Mouse (Mus musculus) heart, embryonic 12.5 days (tissue): ENCODE data around the gene Adamtsl1. TPM values are rescaled to one million over a fixed set of nuclear protein-coding genes. Genes with fewer than 3 reads are reported as not detected.

ENCODE experiments used
- ATAC-seq: fragments of 200-750 bp; cut with Nextera tagmentation; 2 replicates; pipeline ENCODE4 v1.8.0; 2017; ENCODE audit warnings: moderate TSS enrichment, moderate library complexity; ENCODE audit not compliant: insufficient number of reproducible peaks, low FRiP score
- H3K27ac ChIP-seq: fragments of 300-500 bp; sonication (generic); 2 replicates; pipeline ENCODE4 v1.5.1; 2016; ENCODE audit warnings: mild to moderate bottlenecking, moderate library complexity; ENCODE audit not compliant: poor library complexity, severe bottlenecking
- H3K27me3 ChIP-seq: fragments of 300-500 bp; sonication (generic); replicated peaks from 2 replicates; pipeline ENCODE4 v1.6.1; 2016; ENCODE audit warnings: mild to moderate bottlenecking, moderate library complexity
- H3K36me3 ChIP-seq: fragments of 300-500 bp; sonication (generic); 2 replicates; pipeline ENCODE4 v1.6.1; 2016; ENCODE audit warnings: mild to moderate bottlenecking, moderate library complexity
- H3K4me1 ChIP-seq: fragments of 300-500 bp; sonication (generic); replicated peaks from 2 replicates; pipeline ENCODE4 v1.6.1; 2016; ENCODE audit warnings: mild to moderate bottlenecking
- H3K4me2 ChIP-seq: fragments of 300-500 bp; sonication (generic); 2 replicates; pipeline ENCODE4 v1.6.1; 2016; ENCODE audit warnings: mild to moderate bottlenecking, moderate library complexity
- H3K4me3 ChIP-seq: fragments of 300-500 bp; sonication (generic); 2 replicates; pipeline ENCODE4 v1.5.1; 2016; ENCODE audit warnings: mild to moderate bottlenecking
- H3K9ac ChIP-seq: fragments of 300-500 bp; sonication (generic); 2 replicates; pipeline ENCODE4 v1.6.1; 2016; ENCODE audit warnings: mild to moderate bottlenecking, moderate library complexity
- H3K9me3 ChIP-seq: fragments of 300-500 bp; sonication (generic); replicated peaks from 2 replicates; pipeline ENCODE4 v1.6.1; 2016; ENCODE audit warnings: mild to moderate bottlenecking, moderate library complexity
- WGBS: fragments of 180-500 bp; shearing (Covaris S2); methylation state at CpG from one replicate; pipeline ENCODE4 v1.1.7; 2016; 5-methylcytosine and 5-hydroxymethylcytosine counted together
- polyA plus RNA-seq: library from polyadenylated mRNA; unstranded; fragments of >200 nt; fragmentation: Nextera tagmentation; extraction: Ambion mirVana; gene quantifications from 2 replicates; pipeline ENCODE4 v1.2.1, GENCODE M21; 2016

Gene Adamtsl1
- polyA plus RNA-seq, 1 experiment from 2014 or later, result 12.4 TPM

GRCm38 (mm10) chr4:85543221-85543620, 29.2 kb downstream of the Adamtsl1 start:
- no peak for ATAC-seq
- Histone ChIP-seq H3K36me3 (no peaks in the 10 kb centered on the region), H3K27me3 (no peaks in the 10 kb centered on the region), H3K9me3 (no peaks in the 10 kb centered on the region), H3K9ac (no peak overlapping the region), H3K4me1 (no peaks in the 10 kb centered on the region), H3K4me2 (no peak overlapping the region), H3K4me3 (no peak overlapping the region), H3K27ac (no peak overlapping the region)
- WGBS, result 77% methylated on average over 4 of the region's 4 CpGs

GRCm38 (mm10) chr4:85554696-85555095, 40.7 kb downstream of the Adamtsl1 start:
- ATAC-seq, result no peak
- 66% methylated on average over 3 of the region's 3 CpGs for WGBS
- no peak overlapping the region for H3K4me2 ChIP-seq
- H3K9me3 ChIP-seq, result no peaks in the 10 kb centered on the region
- no peaks in the 10 kb centered on the region for H3K36me3 ChIP-seq
- no peak overlapping the region for H3K27ac ChIP-seq
- no peaks in the 10 kb centered on the region for H3K27me3 ChIP-seq
- no peaks in the 10 kb centered on the region for H3K4me1 ChIP-seq
- no peak overlapping the region for H3K4me3 ChIP-seq
- no peak overlapping the region for H3K9ac ChIP-seq

- Histone ChIP-seq H3K9ac (no peak overlapping the region), H3K4me3 (no peak overlapping the region), H3K4me2 (no peak overlapping the region), H3K27me3 (no peaks in the 10 kb centered on the region), H3K9me3 (no peaks in the 10 kb centered on the region), H3K27ac (no peak overlapping the region), H3K4me1 (no peaks in the 10 kb centered on the region), H3K36me3 (no peaks in the 10 kb centered on the region)
- 60% methylated on average over 6 of the region's 6 CpGs for WGBS
- no peak for ATAC-seq
Measured at GRCm38 (mm10) chr4:85559753-85560152, 45.8 kb downstream of the Adamtsl1 start.

GRCm38 (mm10) chr4:85585426-85585825, 71.5 kb downstream of the Adamtsl1 start:
- Histone ChIP-seq H3K4me1 (no peaks in the 10 kb centered on the region), H3K9ac (no peak overlapping the region), H3K27ac (no peak overlapping the region), H3K27me3 (no peaks in the 10 kb centered on the region), H3K36me3 (no peaks in the 10 kb centered on the region), H3K4me3 (no peak overlapping the region), H3K9me3 (no peaks in the 10 kb centered on the region), H3K4me2 (no peak overlapping the region)
- ATAC-seq, result no peak
- 84% methylated on average over 2 of the region's 2 CpGs for WGBS

- H3K27ac ChIP-seq, result no peak overlapping the region
- H3K9ac ChIP-seq, result no peak overlapping the region
- no peaks in the 10 kb centered on the region for H3K36me3 ChIP-seq
- H3K4me2 ChIP-seq, result no peak overlapping the region
- no peaks in the 10 kb centered on the region for H3K27me3 ChIP-seq
- no peaks in the 10 kb centered on the region for H3K4me1 ChIP-seq
- WGBS, result 73% methylated on average over 4 of the region's 4 CpGs
- no peak overlapping the region for H3K4me3 ChIP-seq
- no peaks in the 10 kb centered on the region for H3K9me3 ChIP-seq
- ATAC-seq, result no peak
Measured at GRCm38 (mm10) chr4:85588928-85589327, 75.0 kb downstream of the Adamtsl1 start.

GRCm38 (mm10) chr4:85591037-85591436, 77.1 kb downstream of the Adamtsl1 start:
- 58% methylated on average over 7 of the region's 7 CpGs for WGBS
- no peak overlapping the region for H3K9ac ChIP-seq
- no peaks in the 10 kb centered on the region for H3K27me3 ChIP-seq
- H3K4me3 ChIP-seq, result no peak overlapping the region
- H3K36me3 ChIP-seq, result no peaks in the 10 kb centered on the region
- H3K27ac ChIP-seq, result no peak overlapping the region
- ATAC-seq, result no peak
- no peaks in the 10 kb centered on the region for H3K9me3 ChIP-seq
- H3K4me2 ChIP-seq, result no peak overlapping the region
- H3K4me1 ChIP-seq, result no peaks in the 10 kb centered on the region

- no peaks in the 10 kb centered on the region for H3K27me3 ChIP-seq
- H3K36me3 ChIP-seq, result no peaks in the 10 kb centered on the region
- H3K9ac ChIP-seq, result no peak overlapping the region
- H3K4me2 ChIP-seq, result no peak overlapping the region
- no peak overlapping the region for H3K27ac ChIP-seq
- H3K4me1 ChIP-seq, result no peaks in the 10 kb centered on the region
- no peaks in the 10 kb centered on the region for H3K9me3 ChIP-seq
- ATAC-seq, result no peak
- H3K4me3 ChIP-seq, result no peak overlapping the region
Measured at GRCm38 (mm10) chr4:85594159-85594558, 80.2 kb downstream of the Adamtsl1 start.

- H3K4me2 ChIP-seq, result no peak overlapping the region
- H3K4me3 ChIP-seq, result no peak overlapping the region
- H3K36me3 ChIP-seq, result no peaks in the 10 kb centered on the region
- no peak overlapping the region for H3K27ac ChIP-seq
- H3K27me3 ChIP-seq, result no peaks in the 10 kb centered on the region
- no peaks in the 10 kb centered on the region for H3K9me3 ChIP-seq
- 78% methylated on average over 3 of the region's 3 CpGs for WGBS
- H3K9ac ChIP-seq, result no peak overlapping the region
- ATAC-seq, result no peak
- H3K4me1 ChIP-seq, result no peaks in the 10 kb centered on the region
Measured at GRCm38 (mm10) chr4:85613331-85613730, 99.4 kb downstream of the Adamtsl1 start.

- Histone ChIP-seq H3K4me2 (no peak overlapping the region), H3K4me1 (no peaks in the 10 kb centered on the region), H3K27ac (no peak overlapping the region), H3K9ac (no peak overlapping the region), H3K36me3 (no peaks in the 10 kb centered on the region), H3K27me3 (no peaks in the 10 kb centered on the region), H3K9me3 (no peaks in the 10 kb centered on the region), H3K4me3 (no peak overlapping the region)
- no peak for ATAC-seq
- 85% methylated on average over 5 of the region's 5 CpGs for WGBS
Measured at GRCm38 (mm10) chr4:85618746-85619145, 104.8 kb downstream of the Adamtsl1 start.

- H3K4me3 ChIP-seq, result no peak overlapping the region
- H3K9ac ChIP-seq, result no peak overlapping the region
- H3K36me3 ChIP-seq, result no peaks in the 10 kb centered on the region
- no peak for ATAC-seq
- 85% methylated on average over 3 of the region's 3 CpGs for WGBS
- no peaks in the 10 kb centered on the region for H3K4me1 ChIP-seq
- no peak overlapping the region for H3K4me2 ChIP-seq
- no peaks in the 10 kb centered on the region for H3K9me3 ChIP-seq
- no peaks in the 10 kb centered on the region for H3K27me3 ChIP-seq
- no peak overlapping the region for H3K27ac ChIP-seq
Measured at GRCm38 (mm10) chr4:85619261-85619660, 105.3 kb downstream of the Adamtsl1 start.

- H3K4me2 ChIP-seq, result no peak overlapping the region
- H3K9ac ChIP-seq, result no peak overlapping the region
- no peak overlapping the region for H3K4me3 ChIP-seq
- no peak for ATAC-seq
- no peaks in the 10 kb centered on the region for H3K36me3 ChIP-seq
- H3K27me3 ChIP-seq, result no peaks in the 10 kb centered on the region
- H3K9me3 ChIP-seq, result no peaks in the 10 kb centered on the region
- no peak overlapping the region for H3K27ac ChIP-seq
- H3K4me1 ChIP-seq, result peaks cover 7% of the 10 kb centered on the region; the same call in 1 of the 2 replicates
- WGBS, result 42% methylated on average over 7 of the region's 7 CpGs
Measured at GRCm38 (mm10) chr4:85629381-85629780, 115.4 kb downstream of the Adamtsl1 start.

- ATAC-seq, result no peak
Measured at GRCm38 (mm10) chr4:85669271-85669670, 155.3 kb downstream of the Adamtsl1 start.

More at GRCm38 (mm10) chr4:85669271-85669670, 155.3 kb downstream of the Adamtsl1 start:
- Histone ChIP-seq H3K27ac (no peak overlapping the region), H3K9ac (no peak overlapping the region), H3K9me3 (no peaks in the 10 kb centered on the region), H3K4me2 (no peak overlapping the region), H3K4me3 (no peak overlapping the region), H3K27me3 (no peaks in the 10 kb centered on the region), H3K36me3 (no peaks in the 10 kb centered on the region), H3K4me1 (no peaks in the 10 kb centered on the region)
- 85% methylated on average over 5 of the region's 5 CpGs for WGBS
